Mouse (Mus musculus) brown adipose tissue, adult 24 weeks (tissue): ENCODE results near the gene Msx1. TPM values are rescaled to one million over a fixed set of nuclear protein-coding genes. Genes with fewer than 3 reads are reported as not detected.

Source experiments
- H3K27ac ChIP-seq: fragments of 200-500 bp; replicated peaks from 2 replicates; pipeline ENCODE4 v1.5.1; 2012; ENCODE audit warnings: low read depth, mild to moderate bottlenecking, low read length
- H3K4me1 ChIP-seq: fragments of 200-500 bp; 2 replicates; pipeline ENCODE4 v1.6.1; 2012; ENCODE audit warnings: low read length, mixed read lengths; ENCODE audit not compliant: control insufficient read depth, insufficient read depth, insufficient read length
- H3K4me3 ChIP-seq: fragments of 200-500 bp; 2 replicates; pipeline ENCODE4 v1.5.1; 2012; ENCODE audit warnings: low read depth, mild to moderate bottlenecking, low read length, moderate library complexity; ENCODE audit not compliant: insufficient read depth
- polyA plus RNA-seq: library from polyadenylated mRNA; stranded (reverse); fragments of >200 nt; gene quantifications from 2 replicates; pipeline ENCODE4 v1.2.4, GENCODE M21; 2012; ENCODE audit not compliant: missing spikeins, insufficient read depth, insufficient read length

Gene Msx1
- polyA plus RNA-seq, 1 experiment, result 2.9 TPM

DNA sequence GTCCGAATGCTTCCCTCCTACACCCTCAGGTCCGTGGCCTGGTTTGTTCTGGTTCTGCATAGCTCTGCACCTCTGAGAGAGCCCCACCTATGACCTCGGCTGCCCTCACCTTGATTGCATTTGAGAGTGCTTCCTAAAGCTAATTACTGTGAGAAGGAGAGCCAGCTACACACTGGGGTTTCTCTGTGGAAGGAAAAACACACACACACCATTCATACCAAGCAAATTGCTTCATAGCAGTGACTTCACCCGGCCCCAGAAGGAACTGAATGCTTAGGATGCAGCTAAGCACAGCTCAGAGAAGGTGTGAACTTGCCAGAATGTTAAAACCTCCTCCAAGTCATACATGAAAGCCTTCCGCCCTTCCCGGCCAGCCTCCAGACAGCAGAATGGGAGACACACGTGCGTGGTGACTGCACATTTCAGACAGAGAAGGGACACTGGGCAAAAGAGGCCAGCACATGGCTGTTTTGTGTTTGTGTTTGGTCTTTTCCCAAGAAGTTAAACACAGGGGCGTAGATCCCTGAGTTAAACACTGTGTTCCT lies 39.5 kb downstream of the Msx1 start:
- H3K4me3 ChIP-seq, result no peak overlapping the region
- no peaks in the 10 kb centered on the region for H3K4me1 ChIP-seq
- no peak overlapping the region for H3K27ac ChIP-seq

DNA sequence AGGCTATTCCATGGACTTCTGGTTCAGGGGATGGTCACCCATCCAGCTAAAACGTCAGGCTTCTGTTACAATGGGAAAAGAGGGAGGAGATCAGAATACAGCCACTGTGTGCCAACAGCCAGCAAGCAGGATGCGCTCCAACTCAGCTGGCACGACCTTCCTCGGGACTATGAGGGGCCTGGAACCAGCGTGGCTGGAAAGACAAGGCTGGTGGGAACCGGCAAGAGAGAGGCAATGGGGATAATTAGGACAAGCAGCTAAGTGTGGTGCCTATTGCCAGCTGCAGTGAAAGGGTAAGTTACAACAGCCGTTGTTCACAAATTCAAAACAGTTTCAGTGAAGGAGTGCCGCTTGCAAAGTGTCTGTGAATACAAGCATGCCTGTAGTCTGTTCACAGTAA lies 41.1 kb downstream of the Msx1 start:
- Histone ChIP-seq H3K4me3 (no peak overlapping the region), H3K4me1 (no peaks in the 10 kb centered on the region), H3K27ac (no peak overlapping the region)

DNA sequence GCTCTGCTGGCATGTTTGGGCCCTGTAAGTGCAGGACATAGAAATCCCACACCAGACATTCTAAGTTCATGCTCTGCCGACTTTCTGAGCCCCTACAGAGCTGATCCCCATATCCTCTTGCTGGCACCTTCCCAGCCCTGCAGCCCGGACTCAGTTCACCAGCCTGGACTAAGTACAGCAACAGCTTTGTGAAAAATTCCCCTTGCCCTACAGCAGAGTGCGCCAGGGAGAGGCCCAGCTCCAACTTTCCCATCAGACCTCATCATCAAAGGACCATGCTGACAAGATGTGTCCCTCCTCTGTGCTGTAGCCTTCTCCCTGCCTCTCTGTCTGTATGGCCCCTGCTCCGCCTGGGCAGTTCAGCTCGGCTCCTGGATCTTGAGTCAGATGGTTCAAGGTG lies 48.7 kb downstream of the Msx1 start:
- no peak overlapping the region for H3K4me3 ChIP-seq
- no peak overlapping the region for H3K27ac ChIP-seq
- H3K4me1 ChIP-seq, result no peaks in the 10 kb centered on the region

DNA sequence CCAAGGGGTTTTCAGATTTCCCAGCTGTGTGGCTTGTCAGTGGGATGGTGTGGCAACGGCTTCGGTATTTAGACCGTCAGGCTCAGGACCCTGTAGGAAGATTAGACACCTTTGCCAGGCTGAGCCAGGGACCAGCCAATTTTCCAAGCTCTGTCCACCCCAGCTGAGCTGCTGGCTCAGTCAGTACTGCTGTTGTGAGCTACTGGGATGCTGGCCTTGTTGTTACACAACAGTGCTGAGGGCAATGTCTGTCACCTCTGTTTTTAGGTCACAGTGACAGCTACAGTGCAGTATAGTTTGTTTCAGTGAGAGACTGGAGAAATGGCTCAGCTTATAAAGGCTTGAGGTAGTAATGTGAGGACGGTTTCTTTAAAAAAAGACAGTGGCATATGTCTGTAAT lies 50.4 kb downstream of the Msx1 start:
- no peak overlapping the region for H3K27ac ChIP-seq
- H3K4me3 ChIP-seq, result no peak overlapping the region
- H3K4me1 ChIP-seq, result no peaks in the 10 kb centered on the region

DNA sequence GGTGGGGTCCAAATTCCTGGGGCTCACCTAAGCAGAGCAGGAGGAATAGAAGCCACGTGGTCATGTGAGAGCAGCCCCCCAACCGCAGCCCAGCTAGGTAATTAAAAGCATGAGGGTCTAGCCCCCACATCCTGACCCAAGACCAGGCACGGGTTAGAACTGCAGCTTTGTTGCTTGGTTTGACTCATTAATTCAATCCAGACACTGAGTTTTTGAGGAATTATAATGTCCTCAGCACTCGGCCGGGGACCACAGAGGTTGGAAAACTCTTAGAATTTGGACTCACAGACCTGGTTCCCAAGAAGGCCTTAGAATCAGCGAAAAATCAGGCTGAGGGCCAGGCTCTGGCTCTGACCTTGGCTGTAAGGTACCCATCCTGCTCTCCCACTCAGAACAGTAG lies 53.5 kb downstream of the Msx1 start:
- Histone ChIP-seq H3K27ac (no peak overlapping the region), H3K4me3 (no peak overlapping the region), H3K4me1 (no peaks in the 10 kb centered on the region)

Other genes starting within 250 kb of the Msx1 start
- 0.40 TPM in 1 of 2 replicates, not detected in the other for gene Stk32b, start 107.4 kb downstream of the Msx1 start, polyA plus RNA-seq
- gene Cytl1, start 89.1 kb downstream of the Msx1 start, polyA plus RNA-seq, result 6.8 and 7.5 TPM in 2 replicates
- 52.3 and 61.2 TPM in 2 replicates for gene Stx18, start 214.2 kb upstream of the Msx1 start, polyA plus RNA-seq